Mouse (Mus musculus) heart, adult 2 months (tissue): ENCODE data around the gene Rap1b.
"Not testable (repeated sequence)": the region's sequence is repeated elsewhere in the genome, so short reads cannot be mapped to it uniquely, and the experiment has no call there.

Source experiments
- CTCF ChIP-seq: fragments of 200-600 bp; IDR thresholded peaks from 2 replicates; pipeline ENCODE4 v1.8.1; 2022; ENCODE audit warnings: antibody characterized with exemption, mild to moderate bottlenecking, moderate library complexity
- POLR2A ChIP-seq: fragments of 200-500 bp; IDR thresholded peaks from 2 replicates; pipeline ENCODE4 v1.6.1; 2011; ENCODE audit warnings: mild to moderate bottlenecking, low read depth, low read length, control low read depth; ENCODE audit not compliant: insufficient read depth

- TF ChIP-seq CTCF, POLR2A: not testable (repeated sequence)
Observed at GRCm38 (mm10) chr10:117893128-117893527, 47.3 kb upstream of the Rap1b start.
